Mouse (Mus musculus): ENCODE results near the gene Pla2g6.

GRCm38 (mm10) chr15:79326264-79326663, 1.9 kb downstream of the Pla2g6 start:
- TF ChIP-seq GATA1 (IDR thresholded peaks at IDR 0.05; ENCODE audit: borderline replicate concordance, low read length) (no peak), FLI1 (IDR thresholded peaks at IDR 0.05; ENCODE audit: low read length) (no peak)

Measured in megakaryocyte, embryonic 14.5 days (primary cell).